Mouse (Mus musculus) Patski (cell line): ENCODE data around the gene Frmd4a. TPM values are rescaled to one million over a fixed set of nuclear protein-coding genes. Genes with fewer than 3 reads are reported as not detected.
A peak's percentile ranks its signal among the peaks of the same experiment; 100 is the strongest.

Experiments
- ATAC-seq: fragments of 100-300 bp; one replicate; pipeline ENCODE4 v1.8.0; 2021
- CTCF ChIA-PET: fragments of 350-600 bp; sonication (Branson Sonifier 250); formaldehyde crosslinking; loops from one replicate; lab custom pipeline; 2022; ENCODE audit warnings: inconsistent platforms; lab: Charles Lee
- POLR2A ChIA-PET: fragments of 350-600 bp; sonication (Branson Sonifier 250); formaldehyde crosslinking; loops from one replicate; lab custom pipeline; 2022; ENCODE audit warnings: antibody characterized with exemption, inconsistent platforms; lab: Charles Lee
- DNase-seq: peaks from one replicate; pipeline ENCODE4 v3.0.0-alpha.2; 2011; ENCODE audit warnings: low read depth, low spot score
- H3K27me3 ChIP-seq: fragments of 371-371 bp; one replicate; pipeline ENCODE4 v1.5.1; 2021
- CTCF ChIP-seq: fragments of 100-300 bp; IDR thresholded peaks from one replicate; pipeline ENCODE4 v1.5.1; 2021
- in situ Hi-C: fragments of 300-500 bp; cut with MboI; formaldehyde crosslinking; loops from 3 replicates; pipeline ENCODE4 v1.11.1; 2018; ENCODE audit warnings: low pct_unique_long_range_greater_than_20kb, mixed read lengths
- polyA plus RNA-seq: library from polyadenylated mRNA; unstranded; gene quantifications from one replicate; pipeline ENCODE4 v1.2.3, GENCODE M21; 2021

The Frmd4a gene
- polyA plus RNA-seq, 1 experiment from 2014 or later = 40.6 TPM

- ATAC-seq = no peak
- CTCF ChIA-PET = no interaction called here
- TF ChIP-seq CTCF = no peak
- POLR2A ChIA-PET = no interaction called here
- H3K27me3 ChIP-seq = no peaks in the 10 kb centered on the region
- in situ Hi-C loops = no loop called here
- no peak for DNase-seq
These were observed 406.4 kb downstream of the Frmd4a start for GRCm38 (mm10) chr2:4423896-4424295.

- in situ Hi-C loops = no loop called here
- ChIA-PET CTCF (no interaction called here), POLR2A (no interaction called here)
- ATAC-seq (no peak), DNase-seq (no peak)
- no peak for TF ChIP-seq CTCF
- H3K27me3 ChIP-seq = no peaks in the 10 kb centered on the region
These were observed 410.9 kb downstream of the Frmd4a start for GRCm38 (mm10) chr2:4428407-4428855.

- ChIA-PET POLR2A (interaction anchor here (0.8 kb wide), 1 partner anchor 176 kb away, joined by 4 read pairs; no protein-coding TSS in a partner anchor), CTCF (interaction anchor here (1.1 kb wide), 1 partner anchor 13 kb away, joined by 3 read pairs; no protein-coding TSS in a partner anchor)
- no peak for TF ChIP-seq CTCF
- peak; percentile 56 for ATAC-seq
- in situ Hi-C loops = no loop called here
- no peaks in the 10 kb centered on the region for H3K27me3 ChIP-seq
- no peak for DNase-seq
These were observed 415.6 kb downstream of the Frmd4a start for GRCm38 (mm10) chr2:4433119-4433518.

GRCm38 (mm10) chr2:4435051-4435450, 417.5 kb downstream of the Frmd4a start:
- DNase-seq (no peak), ATAC-seq (no peak)
- POLR2A ChIA-PET = no interaction called here
- H3K27me3 ChIP-seq = no peaks in the 10 kb centered on the region
- CTCF ChIA-PET = interaction anchor here (1.5 kb wide), 1 partner anchor 9 kb away, joined by 4 read pairs; no protein-coding TSS in a partner anchor
- in situ Hi-C loops = no loop called here
- no peak for TF ChIP-seq CTCF

GRCm38 (mm10) chr2:4436361-4437231, 419.1 kb downstream of the Frmd4a start:
- in situ Hi-C loops = no loop called here
- CTCF ChIA-PET = interaction anchor here (0.7 to 0.9 kb wide), 2 partner anchors 9 to 16 kb away, joined by 3 to 4 read pairs; no protein-coding TSS in a partner anchor

GRCm38 (mm10) chr2:4438739-4439138, 421.2 kb downstream of the Frmd4a start:
- TF ChIP-seq CTCF = no peak
- POLR2A ChIA-PET = no interaction called here
- DNase-seq = no peak
- H3K27me3 ChIP-seq = no peaks in the 10 kb centered on the region
- in situ Hi-C loops = no loop called here
- CTCF ChIA-PET = interaction anchor here (1.4 kb wide), 1 partner anchor 22 kb away, joined by 3 read pairs; no protein-coding TSS in a partner anchor
- no peak for ATAC-seq

More at GRCm38 (mm10) chr2:4436361-4437231, 419.1 kb downstream of the Frmd4a start:
- POLR2A ChIA-PET = no interaction called here
- TF ChIP-seq CTCF = no peak
- no peak for DNase-seq
- no peak for ATAC-seq
- H3K27me3 ChIP-seq = no peaks in the 10 kb centered on the region

GRCm38 (mm10) chr2:4439909-4440308, 422.4 kb downstream of the Frmd4a start:
- ChIA-PET CTCF (interaction anchor here (0.9 to 1.2 kb wide), 2 partner anchors 10 to 27 kb away, joined by 3 to 4 read pairs; no protein-coding TSS in a partner anchor), POLR2A (no interaction called here)
- no peaks in the 10 kb centered on the region for H3K27me3 ChIP-seq
- DNase-seq (no peak), ATAC-seq (peak; percentile 40)
- no peak for TF ChIP-seq CTCF
- in situ Hi-C loops = no loop called here

GRCm38 (mm10) chr2:4441840-4442239, 424.3 kb downstream of the Frmd4a start:
- TF ChIP-seq CTCF = no peak
- POLR2A ChIA-PET = no interaction called here
- DNase-seq = no peak
- CTCF ChIA-PET = no interaction called here
- no peaks in the 10 kb centered on the region for H3K27me3 ChIP-seq
- in situ Hi-C loops = no loop called here
- no peak for ATAC-seq

GRCm38 (mm10) chr2:4444740-4445139, 427.2 kb downstream of the Frmd4a start:
- ATAC-seq (no peak), DNase-seq (no peak)
- in situ Hi-C loops = no loop called here
- CTCF ChIA-PET = interaction anchor here (1.4 to 2.0 kb wide), 6 partner anchors 8 to 254 kb away, joined by 3 to 8 read pairs (median 4); no protein-coding TSS in a partner anchor
- no peak for TF ChIP-seq CTCF
- no peaks in the 10 kb centered on the region for H3K27me3 ChIP-seq
- POLR2A ChIA-PET = no interaction called here

GRCm38 (mm10) chr2:4445629-4446400, 428.3 kb downstream of the Frmd4a start:
- CTCF ChIA-PET = interaction anchor here (1.0 to 2.0 kb wide), 7 partner anchors 9 to 255 kb away, joined by 3 to 8 read pairs (median 4); no protein-coding TSS in a partner anchor
- POLR2A ChIA-PET = interaction anchor here (0.5 kb wide), 1 partner anchor 12 kb away, joined by 3 read pairs; no protein-coding TSS in a partner anchor
- in situ Hi-C loops = no loop called here
- no peaks in the 10 kb centered on the region for H3K27me3 ChIP-seq
- peak; percentile 96 for ATAC-seq
- TF ChIP-seq CTCF = no peak
- no peak for DNase-seq
